Mouse (Mus musculus) neutrophil, adult 59 days (primary cell): ENCODE measurements around the gene Aqp7. TPM values are rescaled to one million over a fixed set of nuclear protein-coding genes. Genes with fewer than 3 reads are reported as not detected.

Experiments used
- total RNA-seq, 2 experiments: library from RNA; stranded (reverse); gene quantifications; 1 replicate in 1 of 2; 2 replicates in 1 of 2; pipeline ENCODE4 v1.2.4; 2023

The Aqp7 gene
- not detected for total RNA-seq

DNA sequence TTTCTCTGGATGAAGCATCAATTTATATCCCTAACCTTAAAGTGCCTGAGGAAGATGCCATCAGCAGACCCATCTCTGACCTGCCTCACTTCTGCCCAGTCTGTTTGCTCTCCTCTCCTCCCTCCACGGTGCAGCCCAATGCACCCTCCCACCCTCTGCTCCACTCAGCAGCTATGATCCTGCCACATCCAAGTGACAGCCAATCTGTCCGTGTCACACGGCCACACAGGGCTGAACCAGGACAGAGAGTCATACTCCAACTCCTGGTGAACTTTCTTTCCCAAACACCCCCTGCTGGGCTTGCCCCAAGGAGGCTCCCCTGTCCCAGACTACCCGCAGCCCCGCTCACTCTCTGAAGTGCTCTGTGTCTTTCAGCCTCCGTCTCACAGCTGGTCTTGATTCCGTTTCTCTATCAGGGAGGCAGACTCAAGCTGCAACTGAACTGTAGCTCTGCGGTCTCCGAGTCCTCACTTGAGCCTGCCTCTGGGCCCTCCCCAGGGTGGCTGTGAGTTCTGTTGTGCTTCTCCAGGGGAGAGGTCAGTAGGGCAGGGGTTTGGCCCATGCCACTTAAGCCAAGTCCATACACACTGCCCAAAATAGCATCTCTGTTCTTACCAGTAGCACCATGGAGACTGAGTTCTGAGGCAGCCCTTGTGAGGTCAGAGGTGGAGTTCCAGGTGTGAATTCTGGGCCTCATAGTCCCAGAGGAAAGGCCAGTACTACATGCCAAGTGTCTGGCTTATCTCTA, at the start of gene Aqp7:
Gene Aqp7 (minus strand): TSS at position 616 of the 748 bp plus-strand sequence.

Other genes starting within 250 kb of the Aqp7 start
- 10 to 100 TPM; 70.5 to 72.8 TPM for gene B4galt1, start 194.1 kb downstream of the Aqp7 start, total RNA-seq
- gene Spink4, start 128.1 kb downstream of the Aqp7 start, total RNA-seq = not detected
- 10 to 100 TPM; 61.7 to 67.1 TPM for gene Bag1, start 99.8 kb downstream of the Aqp7 start, total RNA-seq
- 10 to 100 TPM; 49.7 to 50.9 TPM for gene Chmp5, start 99.7 kb downstream of the Aqp7 start, total RNA-seq
- 10 to 100 TPM; 27.4 to 30.9 TPM for gene Nfx1, start 77.2 kb downstream of the Aqp7 start, total RNA-seq
- not detected for gene Aqp3, start 50.0 kb upstream of the Aqp7 start, total RNA-seq
- gene Nol6, start 76.3 kb upstream of the Aqp7 start, total RNA-seq = 10 to 100 TPM; 19.1 to 23.1 TPM
- gene Ube2r2, start 87.6 kb upstream of the Aqp7 start, total RNA-seq = 10 to 100 TPM; 50.1 to 54.7 TPM
- 10 to 100 TPM; 27.0 to 27.7 TPM for gene Ubap2, start 227.0 kb upstream of the Aqp7 start, total RNA-seq